In genomic region chr8:113984845-113985244, GRCm38 (mm10) we compare ENCODE assay signal across 10 mouse cellular contexts.
DNase-seq lines count a peak whose midpoint lies in the region; ATAC-seq lines count a peak whose summit lies in the region.
"Had no signal": no experiment of that assay in that cellular context is flagged by ENCODE, and none has a peak within 500 bp of the region (broad histone marks: within the 10 kb centered on the region; RNA-seq: fewer than 3 reads in every experiment).

No protein-coding gene starts in this region.

- H3K27me3 ChIP-seq in heart, embryonic 11.5 days (ENCODE audit: control insufficient read depth, insufficient read depth, low read length): peaks cover 24% of the 10 kb centered on the region
- no peaks in the 10 kb centered on the region for H3K27me3 ChIP-seq in embryonic facial prominence, embryonic 11.5 days (ENCODE audit: control insufficient read depth, insufficient read depth, low read length)
- H3K27me3 ChIP-seq in splenic B cell, adult 2 months (ENCODE audit: control insufficient read depth, insufficient read depth, low read length, poor library complexity, severe bottlenecking): no peaks in the 10 kb centered on the region
- H3K27me3 ChIP-seq: midbrain, embryonic 12.5 days had no signal

- peak; percentile 39 for DNase-seq in heart, adult 8-10 months (ENCODE audit: low spot score)
- DNase-seq in adrenal gland, postnatal 4 days (ENCODE audit: low spot score in 2 of 2): peak; percentile 8 to 40
- DNase-seq in embryonic facial prominence, embryonic 11.5 days (ENCODE audit: low spot score): peak; percentile 80
- DNase-seq in layer of hippocampus, postnatal 10 days (ENCODE audit: low spot score in 2 of 2): peak; percentile 72 to 80
- DNase-seq in lung, postnatal 36 days: peak; percentile 65
- DNase-seq in splenic B cell, adult 2 months (ENCODE audit: low read depth, low spot score): peak; percentile 9

- WGBS in heart, embryonic 11.5 days (ENCODE audit: insufficient replicate concordance): 7% methylated on average over 10 of the region's 10 CpGs
- 9% methylated on average over 10 of the region's 10 CpGs for WGBS in embryonic facial prominence, embryonic 11.5 days

- no peak for ATAC-seq in heart, embryonic 11.5 days (replicated peaks; ENCODE audit: insufficient number of reproducible peaks, low FRiP score, low TSS enrichment)
- ATAC-seq in embryonic facial prominence, embryonic 11.5 days (replicated peaks; ENCODE audit: insufficient number of reproducible peaks, low FRiP score, low TSS enrichment, low read depth): no peak
- ATAC-seq in hematopoietic stem cell, adult 5-6 weeks (replicated peaks in 1 of 2; ENCODE audit: insufficient read depth in 1 of 2, low FRiP score in 2 of 2, low TSS enrichment in 1 of 2, low read depth in 1 of 2, poor library complexity in 2 of 2, severe bottlenecking in 2 of 2): peak; percentile 57 to 72

- H3K4me1 ChIP-seq in heart, embryonic 11.5 days (ENCODE audit: control insufficient read depth, insufficient read depth, low read length): no peaks in the 10 kb centered on the region
- no peaks in the 10 kb centered on the region for H3K4me1 ChIP-seq in embryonic facial prominence, embryonic 11.5 days (ENCODE audit: control insufficient read depth, insufficient read depth, low read length)

- no peak overlapping the region for H3K9ac ChIP-seq in heart, embryonic 11.5 days (ENCODE audit: low read depth, low read length)
- H3K9ac ChIP-seq in embryonic facial prominence, embryonic 11.5 days (replicated peaks; ENCODE audit: low read length): no peak overlapping the region
- H3K9ac ChIP-seq: midbrain, embryonic 12.5 days had no signal

- peaks cover 3% of the 10 kb centered on the region for H3K9me3 ChIP-seq in heart, embryonic 11.5 days (replicated peaks; ENCODE audit: control insufficient read depth, low read length)
- no peaks in the 10 kb centered on the region for H3K9me3 ChIP-seq in embryonic facial prominence, embryonic 11.5 days (replicated peaks; ENCODE audit: control insufficient read depth, low read length)
- H3K9me3 ChIP-seq: midbrain, embryonic 12.5 days had no signal

- no peak overlapping the region for H3K27ac ChIP-seq in heart, embryonic 11.5 days (ENCODE audit: low read depth, low read length)
- H3K27ac ChIP-seq in embryonic facial prominence, embryonic 11.5 days (replicated peaks; ENCODE audit: low read depth, low read length): no peak overlapping the region
- H3K27ac ChIP-seq: midbrain, embryonic 12.5 days had no signal

- no peak overlapping the region for H3K4me2 ChIP-seq in heart, embryonic 11.5 days
- H3K4me2 ChIP-seq in embryonic facial prominence, embryonic 11.5 days (ENCODE audit: low read depth, low read length): no peak overlapping the region
- H3K4me2 ChIP-seq: midbrain, embryonic 12.5 days had no signal

- H3K36me3 ChIP-seq in heart, embryonic 11.5 days (ENCODE audit: control insufficient read depth, insufficient read depth, low read length): no peaks in the 10 kb centered on the region
- H3K36me3 ChIP-seq in embryonic facial prominence, embryonic 11.5 days (replicated peaks; ENCODE audit: control insufficient read depth, insufficient read depth, low read depth, low read length): no peaks in the 10 kb centered on the region
- no peaks in the 10 kb centered on the region for H3K36me3 ChIP-seq in splenic B cell, adult 2 months (ENCODE audit: control insufficient read depth, insufficient read depth, low read length, poor library complexity, severe bottlenecking)
- H3K36me3 ChIP-seq: G1E; midbrain, embryonic 12.5 days had no signal

- no peak overlapping the region for H3K4me3 ChIP-seq in heart, embryonic 11.5 days (ENCODE audit: low read depth, low read length)
- H3K4me3 ChIP-seq in embryonic facial prominence, embryonic 11.5 days (ENCODE audit: low read depth, low read length): no peak overlapping the region
- H3K4me3 ChIP-seq: midbrain, embryonic 12.5 days had no signal

Comparison
In these comparisons a context has a peak if more than half of its experiments do, and no peak if none do; other contexts are left out.
1. DNase-seq: peak in every context shown above with its lines; median percentile 80 in embryonic facial prominence, embryonic 11.5 days; 76 in layer of hippocampus, postnatal 10 days; 65 in lung, postnatal 36 days; 39 in heart, adult 8-10 months; 24 in adrenal gland, postnatal 4 days; 9 in splenic B cell, adult 2 months.
2. ATAC-seq: peak in hematopoietic stem cell, adult 5-6 weeks (2 of 2); none in heart, embryonic 11.5 days (single experiment) and embryonic facial prominence, embryonic 11.5 days (single experiment).